Mouse (Mus musculus) lung, postnatal 0 days (tissue): ENCODE results near the gene Atrip.

Experiments used
- CTCF ChIP-seq: IDR thresholded peaks from 2 replicates; pipeline ENCODE4 v1.5.1; 2016; ENCODE audit warnings: antibody characterized with exemption, mild to moderate bottlenecking
- EP300 ChIP-seq: IDR thresholded peaks from 2 replicates; pipeline ENCODE4 v1.6.1; 2016; ENCODE audit warnings: antibody characterized with exemption, mild to moderate bottlenecking, control low read depth

DNA sequence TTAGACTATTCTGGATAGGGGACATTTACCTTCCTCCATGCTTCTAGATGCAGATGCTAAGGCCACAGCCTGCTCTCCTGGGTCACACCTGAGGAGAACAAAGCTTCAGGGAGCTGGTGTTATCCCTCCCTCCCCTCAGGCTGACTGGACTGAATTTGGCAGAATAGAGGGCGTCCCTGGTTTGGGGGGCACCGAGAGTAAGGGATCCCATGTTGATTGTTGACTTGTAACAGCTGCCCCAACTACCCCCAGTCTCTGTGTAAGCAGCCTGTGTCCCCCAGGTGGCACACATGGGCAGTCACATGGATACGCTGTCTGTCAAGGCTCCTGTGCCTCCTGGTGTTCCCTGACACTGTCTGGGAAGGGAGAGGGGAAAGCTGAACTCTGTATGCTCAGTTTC, 45.5 kb downstream of the Atrip start:
- TF ChIP-seq CTCF (no peak), EP300 (no peak)
